Mouse (Mus musculus): ENCODE measurements around the gene Slc39a9.

DNA sequence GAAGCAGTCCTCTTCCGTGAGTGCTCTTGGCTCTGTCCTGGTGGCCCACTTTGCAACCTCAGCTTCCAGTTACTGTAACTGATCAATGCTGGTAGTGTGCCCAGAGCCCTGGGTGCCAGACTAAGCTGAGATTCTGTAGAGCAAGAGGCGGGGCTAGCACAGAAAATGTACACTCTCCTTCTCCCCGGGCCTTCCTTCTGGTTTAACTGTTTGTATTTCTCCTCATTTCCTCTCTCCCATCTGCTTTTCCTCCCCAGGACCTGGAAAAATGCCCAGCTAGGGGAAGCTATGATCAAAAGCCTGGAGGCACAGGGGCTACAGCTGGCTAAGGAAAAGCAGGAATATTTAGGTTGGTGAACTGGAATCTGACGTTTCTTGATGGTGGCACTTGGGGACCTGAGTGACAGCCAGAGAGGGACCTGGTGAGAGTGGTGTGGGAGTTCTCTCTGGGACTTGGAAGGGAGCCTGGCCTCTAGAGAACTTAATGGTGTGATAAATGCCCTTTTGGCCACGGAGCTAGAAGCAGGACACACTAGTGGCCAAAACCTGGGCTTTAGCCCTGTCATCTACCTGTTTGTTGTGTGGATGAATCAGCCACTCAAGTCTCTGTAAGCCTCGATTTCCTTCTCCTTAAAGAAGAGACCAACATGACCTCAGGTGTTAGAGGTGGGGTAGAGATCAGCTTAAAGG lies 63.4 kb downstream of the Slc39a9 start:
- no peak for TF ChIP-seq CTCF (IDR thresholded peaks at IDR 0.05; ENCODE audit: borderline replicate concordance, control insufficient read depth, extremely low read depth, insufficient read depth, low read length, poor library complexity)
- TF ChIP-seq POLR2A (IDR thresholded peaks at IDR 0.05; ENCODE audit: control insufficient read depth, extremely low read depth, insufficient read depth, low read length, poor library complexity): no peak

Measured in thymus, adult 2 months (tissue).